Mouse (Mus musculus): ENCODE measurements around the gene Cyp2c39. TPM values are rescaled to one million over a fixed set of nuclear protein-coding genes. Genes with fewer than 3 reads are reported as not detected.
"Not testable (repeated sequence)": the region's sequence is repeated elsewhere in the genome, so short reads cannot be mapped to it uniquely, and the experiment has no call there.

The Cyp2c39 gene
- not detected in 2 replicates for polyA plus RNA-seq (2016; fragmentation: Nextera tagmentation; extraction: Ambion mirVana)

DNA sequence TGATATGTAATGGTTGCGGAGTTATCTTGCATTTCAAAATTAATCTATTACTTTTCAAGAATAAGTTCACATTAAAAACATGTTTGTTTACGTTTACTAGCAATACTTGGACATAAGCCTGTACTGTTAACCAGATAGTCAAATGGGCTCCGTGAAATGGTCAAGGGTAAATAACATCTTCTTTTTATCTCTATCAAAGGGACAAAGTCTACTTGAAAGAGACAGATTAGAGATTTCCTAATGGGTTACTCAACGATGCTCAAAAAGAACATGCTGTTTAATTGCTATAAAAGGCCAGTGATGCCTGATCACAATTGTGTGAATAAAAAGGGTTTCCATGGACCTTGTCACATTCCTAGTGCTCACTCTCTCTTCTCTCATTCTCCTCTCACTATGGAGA is at the start of gene Cyp2c39:
Gene Cyp2c39 (plus strand): TSS at position 329 of the 400 bp plus-strand sequence.
- H3K36me3 ChIP-seq = no peaks in the 10 kb centered on the region
- no peaks in the 10 kb centered on the region for H3K27me3 ChIP-seq
- peaks cover 5% of the 10 kb centered on the region; the same call in 1 of the 2 replicates for H3K9me3 ChIP-seq
- H3K4me1 ChIP-seq = no peaks in the 10 kb centered on the region
- no peak for ATAC-seq (ENCODE audit: low FRiP score, low read depth)
- WGBS = 78% methylated on average over 4 of the region's 4 CpGs
- H3K27ac ChIP-seq (replicated peaks) = no peak within 1 kb of the TSS
- H3K9ac ChIP-seq (replicated peaks) = no peak within 1 kb of the TSS
- H3K4me2 ChIP-seq (replicated peaks) = no peak within 1 kb of the TSS
- H3K4me3 ChIP-seq = no peak within 1 kb of the TSS

DNA sequence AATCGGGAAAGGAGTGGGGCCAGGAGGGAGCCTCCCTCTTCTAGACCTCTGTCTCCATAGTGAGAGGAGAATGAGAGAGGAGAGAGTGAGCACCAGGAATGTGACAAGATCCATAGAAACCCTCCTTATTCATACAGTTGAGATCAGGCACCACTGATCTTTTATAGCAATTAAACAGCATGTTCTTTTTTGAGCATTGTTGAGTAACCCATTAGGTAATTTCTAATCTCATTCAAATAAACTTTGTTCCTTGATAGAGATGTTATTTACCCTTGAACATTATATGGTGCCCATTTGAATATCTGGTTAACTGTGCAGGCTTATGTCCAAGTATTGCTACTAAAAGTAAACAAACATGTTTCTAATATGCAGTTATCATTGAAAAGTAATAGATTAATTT is 47.7 kb upstream of the Cyp2c39 start, which contains the start of gene Cyp2c38:
Gene Cyp2c38 (minus strand): TSS at position 135 of the 400 bp plus-strand sequence.
- H3K27me3 ChIP-seq = no peaks in the 10 kb centered on the region
- no peak within 1 kb of the TSS for H3K4me2 ChIP-seq (replicated peaks)
- 87% methylated on average over 1 of the region's 1 CpGs for WGBS
- H3K9me3 ChIP-seq = peaks cover 13% of the 10 kb centered on the region; the same call in 1 of the 2 replicates
- no peak within 1 kb of the TSS for H3K4me3 ChIP-seq
- H3K4me1 ChIP-seq = no peaks in the 10 kb centered on the region
- no peak within 1 kb of the TSS for H3K9ac ChIP-seq (replicated peaks)
- ATAC-seq (ENCODE audit: low FRiP score, low read depth) = no peak
- H3K27ac ChIP-seq (replicated peaks) = no peak within 1 kb of the TSS
- no peaks in the 10 kb centered on the region for H3K36me3 ChIP-seq

DNA sequence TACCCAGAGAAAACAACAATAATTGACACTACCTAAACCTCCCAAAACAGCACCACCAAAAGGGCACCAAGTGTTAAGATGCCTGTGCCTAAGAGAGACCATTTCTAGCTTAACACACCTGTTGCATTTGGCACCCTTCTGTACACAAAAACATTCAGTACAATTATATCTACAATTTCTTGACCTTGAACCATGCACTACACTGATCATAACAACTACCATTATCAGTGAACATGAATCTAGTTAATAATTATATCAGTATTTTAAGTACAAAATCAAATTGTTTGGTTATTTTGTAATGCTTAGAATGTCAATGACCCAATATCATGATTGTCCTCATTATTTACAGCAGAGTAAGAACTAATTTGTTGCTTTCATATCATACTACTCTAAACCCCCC is 46.7 kb upstream of the Cyp2c39 start:
- peaks cover 10% of the 10 kb centered on the region; the same call in 1 of the 2 replicates for H3K9me3 ChIP-seq
- H3K4me1 ChIP-seq = no peaks in the 10 kb centered on the region
- no peaks in the 10 kb centered on the region for H3K36me3 ChIP-seq
- H3K4me2 ChIP-seq (replicated peaks) = no peak overlapping the region
- no peak overlapping the region for H3K4me3 ChIP-seq
- no peak overlapping the region for H3K27ac ChIP-seq (replicated peaks)
- no peak for ATAC-seq (ENCODE audit: low FRiP score, low read depth)
- H3K27me3 ChIP-seq = no peaks in the 10 kb centered on the region
- no peak overlapping the region for H3K9ac ChIP-seq (replicated peaks)

DNA sequence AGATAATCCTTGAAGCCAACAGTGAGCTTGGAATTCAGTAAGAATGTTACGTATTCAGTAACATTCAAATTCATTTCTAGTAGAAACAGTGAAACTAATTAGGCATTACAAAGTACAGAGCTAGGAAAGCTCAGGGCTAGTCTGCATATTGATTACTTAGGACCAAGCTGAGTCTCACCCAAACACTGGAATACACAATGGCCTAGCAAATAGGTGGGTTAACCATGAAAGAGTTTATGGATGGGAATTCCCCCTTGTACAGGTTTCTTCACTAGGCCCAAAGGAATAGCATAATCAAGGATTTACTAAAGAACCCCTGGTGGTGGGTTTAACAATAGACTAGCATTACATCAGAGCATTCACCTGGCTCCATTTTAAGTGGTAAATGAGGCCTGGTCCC is 26.7 kb upstream of the Cyp2c39 start:
- H3K9me3 ChIP-seq = peaks cover 31% of the 10 kb centered on the region

DNA sequence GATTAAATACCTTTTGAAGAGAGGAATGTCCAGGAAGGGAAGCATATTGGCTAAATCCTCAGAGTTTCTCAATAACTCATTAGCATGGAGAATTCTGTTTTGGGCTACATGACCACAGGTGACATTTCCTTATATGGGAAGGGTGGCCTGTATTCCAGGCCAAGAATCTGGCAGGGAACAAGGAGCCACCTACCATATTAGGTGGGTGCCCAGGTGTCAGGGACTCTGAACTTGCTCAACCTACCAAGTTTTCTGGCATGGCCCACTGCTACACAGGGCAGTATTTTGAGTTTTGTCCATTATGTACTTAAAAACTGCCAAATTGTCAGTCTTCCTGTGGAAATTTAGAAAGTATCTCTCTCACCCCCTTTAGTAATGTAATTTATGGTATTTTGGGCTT is 4.3 kb upstream of the Cyp2c39 start:
- no peak overlapping the region for H3K9ac ChIP-seq (replicated peaks)

More for the DNA sequence above, 26.7 kb upstream of the Cyp2c39 start:
- not testable (repeated sequence) for H3K36me3 ChIP-seq; H3K4me2 ChIP-seq (replicated peaks); H3K4me3 ChIP-seq; H3K27ac ChIP-seq (replicated peaks); H3K4me1 ChIP-seq; ATAC-seq (ENCODE audit: low FRiP score, low read depth); H3K9ac ChIP-seq (replicated peaks); H3K27me3 ChIP-seq
- WGBS = 91% methylated on average over 1 of the region's 1 CpGs

DNA sequence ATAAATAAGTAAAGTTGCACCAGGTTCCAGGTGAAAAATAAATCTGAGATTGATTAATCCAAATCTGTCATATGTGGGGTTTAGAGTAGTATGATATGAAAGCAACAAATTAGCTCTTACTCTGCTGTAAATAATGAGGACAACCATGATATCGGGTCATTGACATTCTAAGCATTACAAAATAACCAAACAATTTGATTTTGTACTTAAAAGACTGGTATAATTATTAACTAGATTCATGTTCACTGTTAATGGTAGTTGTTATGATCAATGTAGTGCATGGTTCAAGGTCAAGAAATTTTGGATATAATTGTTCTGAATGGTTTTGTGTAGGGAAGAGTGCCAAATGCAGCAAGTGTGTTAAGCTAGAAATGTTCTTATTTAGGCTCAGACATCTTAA is 1.1 kb upstream of the Cyp2c39 start:
- Histone ChIP-seq H3K4me1 (no peaks in the 10 kb centered on the region), H3K4me2 (replicated peaks) (no peak overlapping the region), H3K4me3 (no peak overlapping the region), H3K36me3 (no peaks in the 10 kb centered on the region), H3K9ac (replicated peaks) (no peak overlapping the region), H3K9me3 (peaks cover 5% of the 10 kb centered on the region; the same call in 1 of the 2 replicates), H3K27ac (replicated peaks) (no peak overlapping the region), H3K27me3 (no peaks in the 10 kb centered on the region)
- WGBS = 87% methylated on average over 1 of the region's 1 CpGs
- ATAC-seq (ENCODE audit: low FRiP score, low read depth) = no peak

More for the DNA sequence above, 4.3 kb upstream of the Cyp2c39 start:
- peaks cover 12% of the 10 kb centered on the region; the same call in 1 of the 2 replicates for H3K9me3 ChIP-seq
- ATAC-seq (ENCODE audit: low FRiP score, low read depth) = no peak
- no peaks in the 10 kb centered on the region for H3K27me3 ChIP-seq
- H3K4me3 ChIP-seq = no peak overlapping the region
- H3K27ac ChIP-seq (replicated peaks) = no peak overlapping the region
- no peaks in the 10 kb centered on the region for H3K4me1 ChIP-seq
- H3K36me3 ChIP-seq = no peaks in the 10 kb centered on the region
- no peak overlapping the region for H3K4me2 ChIP-seq (replicated peaks)

Other genes starting within 250 kb of the Cyp2c39 start
- gene Cyp2c29, start 241.5 kb upstream of the Cyp2c39 start, polyA plus RNA-seq (2016; fragmentation: Nextera tagmentation; extraction: Ambion mirVana) = not detected in 2 replicates
- gene Cyp2c38, start 47.8 kb upstream of the Cyp2c39 start, polyA plus RNA-seq (2016; fragmentation: Nextera tagmentation; extraction: Ambion mirVana) = not detected in 2 replicates
- not detected in 2 replicates for gene Cyp2c67, start 138.2 kb downstream of the Cyp2c39 start, polyA plus RNA-seq (2016; fragmentation: Nextera tagmentation; extraction: Ambion mirVana)
- not detected in 2 replicates for gene Cyp2c68, start 230.2 kb downstream of the Cyp2c39 start, polyA plus RNA-seq (2016; fragmentation: Nextera tagmentation; extraction: Ambion mirVana)